Mouse (Mus musculus): ENCODE results near the gene Sppl2a. TPM values are rescaled to one million over a fixed set of nuclear protein-coding genes. Genes with fewer than 3 reads are reported as not detected.
"Not testable (repeated sequence)": the region's sequence is repeated elsewhere in the genome, so short reads cannot be mapped to it uniquely, and the experiment has no call there.

The Sppl2a gene
- polyA plus RNA-seq, 1 experiment from 2014 or later = 36.0 TPM

DNA sequence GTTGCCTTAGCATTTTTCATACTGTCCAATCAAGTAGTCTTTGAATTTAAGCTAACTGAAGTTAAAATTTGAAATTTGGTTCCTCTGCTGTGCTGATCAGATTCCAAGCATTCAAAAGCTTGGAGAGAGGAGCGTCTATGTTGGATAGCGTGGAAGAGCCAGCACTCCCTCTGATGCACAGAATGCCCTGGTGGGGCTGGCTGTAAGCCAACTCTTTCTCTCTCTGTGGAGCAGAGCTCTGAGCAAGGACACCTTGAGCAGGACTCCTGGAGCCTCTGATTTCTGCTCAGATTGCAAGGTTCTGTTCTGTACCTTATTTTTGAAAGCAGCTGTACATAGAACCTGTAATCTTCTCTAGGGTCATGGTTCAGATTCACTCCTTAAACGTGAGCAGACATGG is 16.8 kb upstream of the Sppl2a start:
- Histone ChIP-seq H3K9me3 (ENCODE audit: low read length) (no peaks in the 10 kb centered on the region), H3K4me2 (replicated peaks; ENCODE audit: low read depth, low read length) (no peak overlapping the region), H3K4me3 (ENCODE audit: low read depth, low read length) (no peak overlapping the region), H3K27ac (ENCODE audit: low read length) (no peak overlapping the region), H3K36me3 (ENCODE audit: insufficient read depth, low read length) (no peaks in the 10 kb centered on the region), H3K27me3 (replicated peaks; ENCODE audit: insufficient read depth, low read length) (no peaks in the 10 kb centered on the region), H3K9ac (replicated peaks; ENCODE audit: low read depth) (no peak overlapping the region), H3K4me1 (ENCODE audit: insufficient read depth, low read depth, low read length) (no peaks in the 10 kb centered on the region)
- ATAC-seq (no peak), DNase-seq (ENCODE audit: low spot score) (no peak)
- 33% methylated on average over 3 of the region's 3 CpGs for WGBS
- TF ChIP-seq CTCF (IDR thresholded peaks at IDR 0.05) (no peak), EP300 (IDR thresholded peaks at IDR 0.05) (no peak)

DNA sequence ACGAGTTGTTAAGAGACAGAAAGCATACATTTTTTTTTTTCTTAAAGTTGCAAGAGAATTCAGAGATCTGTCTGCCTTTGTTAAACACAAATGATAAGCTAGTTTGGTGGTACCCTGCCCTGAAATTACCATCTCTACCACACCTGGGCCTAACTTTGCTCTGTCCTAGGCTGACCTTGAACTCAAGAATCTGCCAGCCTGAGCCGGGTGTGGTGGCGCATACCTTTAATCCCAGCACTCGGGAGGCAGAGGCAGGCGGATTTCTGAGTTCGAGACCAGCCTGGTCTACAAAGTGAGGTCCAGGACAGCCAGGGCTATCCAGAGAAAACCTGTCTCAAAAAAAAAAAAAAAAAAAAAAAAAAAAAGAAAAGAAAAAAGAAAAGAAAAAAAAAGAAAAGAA is 16.3 kb upstream of the Sppl2a start:
- WGBS = 75% methylated on average over 6 of the region's 6 CpGs
- H3K4me1 ChIP-seq (ENCODE audit: insufficient read depth, low read depth, low read length); H3K4me2 ChIP-seq (replicated peaks; ENCODE audit: low read depth, low read length); H3K36me3 ChIP-seq (ENCODE audit: insufficient read depth, low read length); DNase-seq (ENCODE audit: low spot score); ATAC-seq; H3K9ac ChIP-seq (replicated peaks; ENCODE audit: low read depth); H3K27me3 ChIP-seq (replicated peaks; ENCODE audit: insufficient read depth, low read length); H3K9me3 ChIP-seq (ENCODE audit: low read length); H3K4me3 ChIP-seq (ENCODE audit: low read depth, low read length); H3K27ac ChIP-seq (ENCODE audit: low read length): not testable (repeated sequence)

DNA sequence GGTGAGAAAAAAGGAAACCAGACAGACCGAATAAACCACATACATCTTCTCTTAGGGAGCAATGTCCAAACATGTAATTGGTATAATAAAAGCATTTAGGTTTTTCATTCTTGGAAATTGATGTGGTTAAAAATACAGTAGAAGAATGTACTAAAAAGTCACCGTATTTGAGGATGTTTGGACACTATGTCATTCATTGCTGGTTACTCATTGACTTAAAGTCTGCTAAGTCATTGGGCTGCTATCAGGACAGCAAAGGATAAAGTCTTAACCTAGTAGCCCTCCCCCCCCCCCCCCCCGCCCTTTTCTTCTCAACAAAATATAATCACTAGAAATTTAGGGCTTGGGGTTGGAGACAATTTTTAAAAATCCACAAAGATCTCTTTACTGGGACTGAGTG is 15.2 kb upstream of the Sppl2a start:
- WGBS = 63% methylated on average over 3 of the region's 3 CpGs
- H3K4me2 ChIP-seq (replicated peaks; ENCODE audit: low read depth, low read length) = no peak overlapping the region
- H3K9me3 ChIP-seq (ENCODE audit: low read length) = no peaks in the 10 kb centered on the region
- no peaks in the 10 kb centered on the region for H3K4me1 ChIP-seq (ENCODE audit: insufficient read depth, low read depth, low read length)
- H3K9ac ChIP-seq (replicated peaks; ENCODE audit: low read depth) = no peak overlapping the region
- DNase-seq (ENCODE audit: low spot score) (no peak), ATAC-seq (no peak)
- H3K27ac ChIP-seq (ENCODE audit: low read length) = no peak overlapping the region
- H3K4me3 ChIP-seq (ENCODE audit: low read depth, low read length) = no peak overlapping the region
- no peaks in the 10 kb centered on the region for H3K27me3 ChIP-seq (replicated peaks; ENCODE audit: insufficient read depth, low read length)
- no peaks in the 10 kb centered on the region for H3K36me3 ChIP-seq (ENCODE audit: insufficient read depth, low read length)
- TF ChIP-seq CTCF (IDR thresholded peaks at IDR 0.05) = no peak
- TF ChIP-seq EP300 (IDR thresholded peaks at IDR 0.05) = no peak

DNA sequence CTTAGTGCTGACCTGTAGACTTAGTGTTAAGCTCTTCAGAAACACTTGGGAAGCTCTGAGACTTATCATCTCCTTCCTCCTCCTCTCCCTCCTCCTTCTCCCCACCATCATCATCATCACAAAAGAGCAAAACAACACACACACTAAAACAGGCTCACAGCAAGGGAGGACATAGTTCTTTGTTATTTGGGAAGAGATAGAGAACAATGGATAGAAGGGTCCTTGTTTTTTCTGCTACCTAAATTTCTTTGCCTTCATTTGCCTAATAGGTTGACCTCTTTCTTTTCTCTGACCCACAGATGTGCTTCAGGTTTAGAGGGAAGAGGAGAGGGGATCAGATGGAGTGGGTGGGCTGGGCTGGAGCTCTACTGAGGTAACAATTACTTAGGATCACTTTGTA is 14.6 kb upstream of the Sppl2a start:
- no peak overlapping the region for H3K9ac ChIP-seq (replicated peaks; ENCODE audit: low read depth)
- H3K27ac ChIP-seq (ENCODE audit: low read length) = no peak overlapping the region
- no peak overlapping the region for H3K4me2 ChIP-seq (replicated peaks; ENCODE audit: low read depth, low read length)
- H3K4me3 ChIP-seq (ENCODE audit: low read depth, low read length) = no peak overlapping the region
- TF ChIP-seq CTCF (IDR thresholded peaks at IDR 0.05) = no peak
- TF ChIP-seq EP300 (IDR thresholded peaks at IDR 0.05) = no peak
- no peaks in the 10 kb centered on the region for H3K9me3 ChIP-seq (ENCODE audit: low read length)
- no peaks in the 10 kb centered on the region for H3K36me3 ChIP-seq (ENCODE audit: insufficient read depth, low read length)
- no peak for DNase-seq (ENCODE audit: low spot score)
- H3K27me3 ChIP-seq (replicated peaks; ENCODE audit: insufficient read depth, low read length) = no peaks in the 10 kb centered on the region
- no peak for ATAC-seq
- H3K4me1 ChIP-seq (ENCODE audit: insufficient read depth, low read depth, low read length) = no peaks in the 10 kb centered on the region

DNA sequence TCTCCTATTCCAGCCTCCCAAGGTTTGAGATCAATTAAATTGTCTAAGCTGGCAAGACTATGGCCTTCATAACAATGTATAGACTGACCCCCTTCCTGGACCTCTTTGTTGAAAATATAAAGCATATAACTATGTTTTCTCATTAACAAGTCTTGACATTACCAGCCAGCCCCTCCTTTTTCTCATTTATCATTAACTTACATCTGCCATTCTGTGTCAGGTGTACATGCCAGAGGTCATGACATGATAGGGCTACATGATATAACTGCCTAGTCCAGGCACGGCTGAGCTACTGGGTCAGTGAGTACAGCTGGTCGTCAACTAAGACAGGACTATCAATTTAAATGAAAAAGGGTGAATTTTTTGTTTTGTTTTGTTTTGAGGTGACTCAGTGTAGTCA is 10.2 kb upstream of the Sppl2a start:
- Histone ChIP-seq H3K9me3 (ENCODE audit: low read length) (no peaks in the 10 kb centered on the region), H3K9ac (replicated peaks; ENCODE audit: low read depth) (no peak overlapping the region), H3K27ac (ENCODE audit: low read length) (no peak overlapping the region), H3K36me3 (ENCODE audit: insufficient read depth, low read length) (no peaks in the 10 kb centered on the region), H3K4me1 (ENCODE audit: insufficient read depth, low read depth, low read length) (no peaks in the 10 kb centered on the region), H3K4me3 (ENCODE audit: low read depth, low read length) (no peak overlapping the region), H3K27me3 (replicated peaks; ENCODE audit: insufficient read depth, low read length) (no peaks in the 10 kb centered on the region), H3K4me2 (replicated peaks; ENCODE audit: low read depth, low read length) (no peak overlapping the region)
- no peak for TF ChIP-seq CTCF (IDR thresholded peaks at IDR 0.05)
- no peak for TF ChIP-seq EP300 (IDR thresholded peaks at IDR 0.05)
- 66% methylated on average over 2 of the region's 2 CpGs for WGBS
- no peak for ATAC-seq
- DNase-seq (ENCODE audit: low spot score) = no peak

DNA sequence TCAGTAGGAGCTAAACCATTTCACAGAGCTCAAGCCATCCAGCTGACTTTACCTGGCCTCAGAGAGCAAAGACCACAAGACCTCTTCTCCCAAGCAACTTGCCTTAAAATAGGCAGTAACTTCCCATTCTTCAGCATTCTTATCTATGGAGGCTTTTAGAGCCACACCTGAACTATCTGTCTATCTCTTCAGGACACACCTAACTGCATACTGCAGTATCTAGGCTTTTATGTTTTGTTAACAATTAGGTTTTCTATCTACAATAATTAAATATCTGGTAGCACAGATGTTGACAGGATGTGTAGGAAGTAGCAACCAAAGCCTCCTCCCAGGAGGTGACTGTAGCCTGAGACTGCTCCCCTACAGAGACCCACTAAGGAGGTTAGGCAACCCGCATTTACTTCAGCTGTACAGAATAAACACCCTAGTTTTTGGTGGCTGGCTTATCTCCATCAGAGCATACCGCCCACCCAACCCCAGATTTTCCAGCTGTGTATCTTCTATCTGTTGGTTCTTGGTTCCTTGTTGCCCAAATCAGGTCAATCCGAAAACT is 7.4 kb upstream of the Sppl2a start:
- H3K27me3 ChIP-seq (replicated peaks; ENCODE audit: insufficient read depth, low read length) = no peaks in the 10 kb centered on the region
- H3K27ac ChIP-seq (ENCODE audit: low read length) = no peak overlapping the region
- no peaks in the 10 kb centered on the region for H3K9me3 ChIP-seq (ENCODE audit: low read length)
- H3K4me3 ChIP-seq (ENCODE audit: low read depth, low read length) = no peak overlapping the region
- no peak for ATAC-seq
- no peak overlapping the region for H3K9ac ChIP-seq (replicated peaks; ENCODE audit: low read depth)
- no peaks in the 10 kb centered on the region for H3K36me3 ChIP-seq (ENCODE audit: insufficient read depth, low read length)
- no peak for DNase-seq (ENCODE audit: low spot score)
- TF ChIP-seq CTCF (IDR thresholded peaks at IDR 0.05) = no peak
- H3K4me1 ChIP-seq (ENCODE audit: insufficient read depth, low read depth, low read length) = no peaks in the 10 kb centered on the region
- no peak overlapping the region for H3K4me2 ChIP-seq (replicated peaks; ENCODE audit: low read depth, low read length)
- 75% methylated on average over 3 of the region's 3 CpGs for WGBS

DNA sequence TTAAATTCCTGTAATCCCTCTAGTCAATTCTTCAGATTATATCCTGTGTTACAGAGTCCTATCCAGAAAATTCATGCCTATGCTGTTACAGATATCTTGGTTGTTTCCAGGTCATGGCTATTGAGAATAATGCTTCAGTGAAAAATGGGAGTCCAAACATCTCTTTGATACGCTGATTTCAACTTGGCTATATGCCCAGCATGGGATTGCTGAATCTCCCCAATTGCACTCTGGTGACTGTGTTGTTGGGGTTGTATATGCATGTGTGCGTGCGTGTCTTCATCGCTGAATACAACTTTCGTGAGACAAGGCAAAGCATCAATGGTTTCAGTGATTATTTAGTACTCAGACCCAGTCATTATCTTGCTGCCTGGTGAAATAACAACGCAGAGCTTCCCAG is 5.0 kb upstream of the Sppl2a start:
- ATAC-seq (no peak), DNase-seq (ENCODE audit: low spot score) (no peak)
- Histone ChIP-seq H3K4me1 (ENCODE audit: insufficient read depth, low read depth, low read length) (no peaks in the 10 kb centered on the region), H3K27ac (ENCODE audit: low read length) (no peak overlapping the region), H3K36me3 (ENCODE audit: insufficient read depth, low read length) (no peaks in the 10 kb centered on the region), H3K9ac (replicated peaks; ENCODE audit: low read depth) (no peak overlapping the region), H3K9me3 (ENCODE audit: low read length) (no peaks in the 10 kb centered on the region), H3K4me2 (replicated peaks; ENCODE audit: low read depth, low read length) (no peak overlapping the region), H3K4me3 (ENCODE audit: low read depth, low read length) (no peak overlapping the region), H3K27me3 (replicated peaks; ENCODE audit: insufficient read depth, low read length) (no peaks in the 10 kb centered on the region)
- WGBS = 78% methylated on average over 6 of the region's 6 CpGs
- TF ChIP-seq CTCF (IDR thresholded peaks at IDR 0.05) = no peak
- no peak for TF ChIP-seq EP300 (IDR thresholded peaks at IDR 0.05)

Data from lung, postnatal 0 days (tissue).